In genomic region chr3:107966631-107967030, GRCm38 (mm10) we compare ENCODE assay signal across 19 mouse cellular contexts. TPM values are rescaled to one million over a fixed set of nuclear protein-coding genes. Genes with fewer than 3 reads are reported as not detected.
"Had no signal": no experiment of that assay in that cellular context is flagged by ENCODE, and none has a peak within 500 bp of the region (broad histone marks: within the 10 kb centered on the region; RNA-seq: fewer than 3 reads in every experiment).

No protein-coding gene starts in this region.

- H3K27me3 ChIP-seq: neural tube, embryonic 13.5 days; neural tube, embryonic 15.5 days; stomach, embryonic 15.5 days had no signal

- H3K27ac ChIP-seq: neural tube, embryonic 13.5 days; neural tube, embryonic 15.5 days; stomach, embryonic 15.5 days; stomach, postnatal 0 days had no signal

- DNase-seq: retina, postnatal 1 day; right cerebral cortex, adult 18-20 months; right cerebral cortex, postnatal 14 days; right cerebral cortex, postnatal 25 days; right cerebral cortex, postnatal 4 days; spleen, adult 18-20 months; thymus, adult 18-20 months; thymus, adult 2 months; thymus, postnatal 14 days; thymus, postnatal 25 days; thymus, postnatal 36 days; thymus, postnatal 4 days had no signal

- H3K9me3 ChIP-seq: neural tube, embryonic 13.5 days; neural tube, embryonic 15.5 days; stomach, embryonic 15.5 days had no signal

- H3K4me1 ChIP-seq: neural tube, embryonic 15.5 days had no signal

- H3K4me2 ChIP-seq: neural tube, embryonic 13.5 days; neural tube, embryonic 15.5 days; stomach, embryonic 15.5 days had no signal

- H3K9ac ChIP-seq: neural tube, embryonic 13.5 days; neural tube, embryonic 15.5 days; stomach, embryonic 15.5 days had no signal

- H3K36me3 ChIP-seq: neural tube, embryonic 13.5 days; neural tube, embryonic 15.5 days; stomach, embryonic 15.5 days had no signal

- H3K4me3 ChIP-seq: neural tube, embryonic 13.5 days; neural tube, embryonic 15.5 days; stomach, embryonic 15.5 days had no signal

RNA-seq across cellular contexts. Expression of gene Gstm3, which starts 2.5 kb away (rescaled TPM):
- total RNA-seq: neutrophil, adult 5-6 weeks had no signal
- polyA plus RNA-seq: neural tube, embryonic 13.5 days; neural tube, embryonic 14.5 days; neural tube, embryonic 15.5 days; spleen, adult 2 months had no signal

RNA-seq across cellular contexts. Expression of gene Gstm2, which starts 19.6 kb away (rescaled TPM):
- total RNA-seq: neutrophil, adult 5-6 weeks had no signal

RNA-seq across cellular contexts. Expression of gene Gstm6, which starts 23.1 kb away (rescaled TPM):
- total RNA-seq: neutrophil, adult 5-6 weeks had no signal

RNA-seq across cellular contexts. Expression of gene Gstm7, which starts 35.0 kb away (rescaled TPM):
- total RNA-seq: neutrophil, adult 5-6 weeks had no signal
